Mouse (Mus musculus): ENCODE measurements around the gene Slit1.

GRCm38 (mm10) chr19:41573700-41574099 is 169.8 kb downstream of the Slit1 start:
- TF ChIP-seq POLR2A (IDR thresholded peaks at IDR 0.05; ENCODE audit: borderline replicate concordance, extremely low read depth, insufficient read depth, insufficient read length, poor library complexity, severe bottlenecking) (no peak), CTCF (IDR thresholded peaks at IDR 0.05; ENCODE audit: borderline replicate concordance, extremely low read depth, insufficient read depth, insufficient read length) (no peak)
